Mouse (Mus musculus) hindlimb bud, embryonic 11.5 days (tissue): ENCODE results near the gene Gng8.

Experiments
- DNase-seq: peaks from one replicate; pipeline ENCODE4 v3.0.0-alpha.2; 2012; ENCODE audit warnings: low read depth, low spot score; ENCODE audit errors: extremely low spot score

Gene Gng8

GRCm38 (mm10) chr7:16923283-16924036 lies 31.9 kb downstream of the Gng8 start:
- DNase-seq, result no peak

- DNase-seq, result peak; percentile 99
Measured at GRCm38 (mm10) chr7:16924037-16924834, 32.6 kb downstream of the Gng8 start, which contains the start of gene Calm3. Gene Calm3 (minus strand): TSS chr7:16924114.

- no peak for DNase-seq
Measured at GRCm38 (mm10) chr7:16928341-16928740, 36.8 kb downstream of the Gng8 start.

- DNase-seq, result no peak
Measured at GRCm38 (mm10) chr7:16930850-16931249, 39.3 kb downstream of the Gng8 start.

- no peak for DNase-seq
Measured at GRCm38 (mm10) chr7:16931968-16932627, 40.5 kb downstream of the Gng8 start.

- DNase-seq, result no peak
Measured at GRCm38 (mm10) chr7:16932704-16933577, 41.4 kb downstream of the Gng8 start.

GRCm38 (mm10) chr7:16937312-16937711 lies 45.7 kb downstream of the Gng8 start:
- DNase-seq, result no peak

GRCm38 (mm10) chr7:16938117-16938791 lies 46.7 kb downstream of the Gng8 start:
- no peak for DNase-seq

GRCm38 (mm10) chr7:16940292-16940691 lies 48.7 kb downstream of the Gng8 start:
- no peak for DNase-seq

- no peak for DNase-seq
Measured at GRCm38 (mm10) chr7:16942861-16943260, 51.3 kb downstream of the Gng8 start.

- peak; percentile 60 for DNase-seq
Measured at GRCm38 (mm10) chr7:16944061-16944807, 52.6 kb downstream of the Gng8 start, which contains the start of gene Pnmal2. Gene Pnmal2 (plus strand): TSS chr7:16944682.

GRCm38 (mm10) chr7:16944808-16945315 lies 53.3 kb downstream of the Gng8 start:
- DNase-seq, result no peak
